Mouse (Mus musculus): ENCODE results near the gene Psd4.

The Psd4 gene

GRCm38 (mm10) chr2:24386158-24386963 lies 19.0 kb downstream of the Psd4 start:
- no peak for DNase-seq (ENCODE audit: low spot score)

DNA sequence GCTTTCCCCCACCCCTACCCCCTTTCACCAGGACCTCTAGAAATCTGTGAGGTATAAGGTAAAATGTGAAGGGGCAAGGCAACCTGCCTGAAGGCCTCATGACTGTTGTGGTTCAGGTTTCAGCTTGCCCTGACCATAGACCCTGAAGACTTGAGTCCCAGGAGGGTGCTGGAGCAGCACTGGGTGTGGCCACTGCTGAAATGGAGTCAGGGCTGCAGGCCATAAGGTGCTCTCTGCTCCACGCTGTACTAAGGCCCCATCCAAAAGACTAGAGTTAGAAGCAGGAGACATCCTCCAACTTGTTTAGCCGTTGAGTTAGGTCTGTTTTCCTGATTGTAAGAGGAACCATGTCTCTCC lies 19.6 kb downstream of the Psd4 start:
- no peak for DNase-seq (ENCODE audit: low spot score)

- DNase-seq (ENCODE audit: low spot score): no peak
Measured at GRCm38 (mm10) chr2:24387361-24388283, 20.2 kb downstream of the Psd4 start.

GRCm38 (mm10) chr2:24393251-24393650 lies 25.9 kb downstream of the Psd4 start:
- DNase-seq (ENCODE audit: low spot score): no peak

DNA sequence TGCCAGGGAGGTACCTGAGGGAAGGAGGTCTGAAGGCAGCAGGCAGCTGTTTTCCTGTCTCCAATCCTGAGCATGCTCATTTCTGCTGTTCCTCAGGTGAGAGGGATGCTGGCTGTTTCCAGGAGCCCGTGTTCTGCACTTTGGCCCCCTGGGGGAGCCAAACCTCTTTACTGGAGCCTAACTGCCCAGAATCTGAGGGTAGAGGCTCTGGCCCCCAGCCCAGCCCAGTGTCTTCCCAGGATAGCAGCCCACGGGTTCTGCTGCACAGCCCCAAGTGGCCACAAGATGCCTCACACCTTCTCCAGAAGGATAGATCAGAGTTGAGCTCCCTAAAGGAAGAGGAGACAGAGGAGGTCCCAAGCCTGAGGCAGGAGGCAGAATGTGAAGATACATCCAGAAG lies 29.7 kb downstream of the Psd4 start:
- DNase-seq (ENCODE audit: low spot score): no peak

DNA sequence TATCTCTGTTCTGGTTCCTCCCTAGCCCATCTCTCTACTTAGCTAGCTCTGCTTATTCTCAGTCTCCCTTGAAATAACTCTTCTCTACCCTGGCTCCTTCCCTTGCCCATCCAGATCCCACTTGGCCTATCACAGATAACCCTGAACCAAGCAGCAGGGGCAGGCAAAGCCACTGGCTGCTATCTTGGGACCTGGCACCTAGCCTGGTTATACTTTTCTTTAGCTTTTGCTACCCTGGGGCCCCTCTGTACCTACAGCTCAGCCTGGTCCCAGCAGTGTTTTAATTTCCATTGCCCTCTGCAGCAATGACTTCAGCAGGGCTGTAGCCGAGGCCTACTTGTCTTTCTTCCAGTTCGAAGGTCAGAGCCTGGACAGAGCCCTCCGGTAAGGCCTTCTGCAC lies 33.3 kb downstream of the Psd4 start:
- no peak for DNase-seq (ENCODE audit: low spot score)

DNA sequence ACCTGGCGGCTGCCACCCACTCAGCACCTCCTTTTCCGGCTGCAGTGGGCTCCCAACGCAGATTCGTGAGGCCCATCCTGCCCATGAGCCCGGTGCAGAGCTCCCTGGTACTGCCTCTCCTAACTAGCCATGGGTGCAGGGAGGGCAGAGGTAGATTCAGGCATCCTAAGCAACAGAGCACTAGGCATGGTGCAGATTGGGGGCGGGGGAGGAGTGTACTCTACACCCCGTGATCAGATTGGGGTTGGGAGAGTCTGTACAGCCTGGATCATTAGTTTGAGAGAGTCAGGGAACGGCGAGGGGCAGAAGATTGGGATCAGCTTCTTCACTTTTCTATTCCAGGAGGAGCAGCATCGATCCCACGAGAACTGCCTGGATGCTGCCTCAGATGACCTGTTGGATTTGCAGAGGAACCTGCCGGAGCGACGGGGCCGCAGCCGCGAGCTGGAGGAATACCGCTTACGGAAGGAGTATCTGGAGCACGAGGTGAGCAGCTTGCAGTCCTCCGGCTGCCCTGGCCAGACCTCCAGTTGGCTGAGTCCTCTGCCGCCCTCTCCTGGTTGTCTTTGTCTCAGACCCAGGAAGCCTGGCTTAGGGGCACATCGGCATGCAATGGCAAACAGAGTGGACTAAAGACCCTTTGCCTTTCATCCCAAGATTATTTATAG lies 38.1 kb downstream of the Psd4 start:
- peak; percentile 73 for DNase-seq (ENCODE audit: low spot score)

DNA sequence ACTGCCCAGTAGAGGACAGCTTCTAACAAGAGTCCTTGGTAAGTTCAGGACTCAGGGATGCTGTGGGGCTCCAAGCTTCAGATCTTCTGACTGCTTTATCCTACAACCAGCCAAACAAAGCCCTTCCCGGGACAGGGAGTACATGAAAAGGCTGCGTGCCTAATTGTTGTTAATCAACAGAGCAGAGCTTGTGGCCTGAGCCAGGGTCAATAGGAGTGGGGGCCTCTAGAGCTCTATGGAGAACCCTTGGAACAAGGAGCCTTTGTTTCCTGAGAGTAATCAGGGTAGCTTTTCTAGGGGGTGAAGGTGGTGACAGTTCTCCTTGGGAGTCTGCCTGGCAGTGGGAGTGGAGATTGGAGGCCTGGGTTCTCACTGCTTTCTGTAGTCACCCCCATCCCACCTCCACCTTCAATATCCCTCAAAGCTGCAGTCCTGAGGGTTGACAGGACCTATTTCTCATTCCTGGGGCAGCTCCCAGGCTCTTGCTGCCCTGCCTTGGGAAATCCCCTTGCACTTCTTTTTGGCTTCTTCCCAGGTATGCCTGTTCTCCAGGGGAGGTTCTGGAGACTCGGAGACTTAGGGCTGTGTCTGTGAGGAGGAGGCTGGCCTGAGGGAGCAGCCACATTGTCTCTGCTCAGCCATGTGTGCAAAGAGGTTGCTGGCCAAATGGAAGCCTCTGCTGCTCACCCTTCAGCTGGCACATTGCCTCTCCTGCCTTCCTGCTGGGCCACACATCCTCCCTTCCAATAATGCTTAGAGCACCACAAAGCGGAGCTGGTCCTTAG lies 40.5 kb downstream of the Psd4 start:
- DNase-seq (ENCODE audit: low spot score): peak; percentile 46

GRCm38 (mm10) chr2:24409166-24409565 lies 41.8 kb downstream of the Psd4 start:
- DNase-seq (ENCODE audit: low spot score): peak; percentile 67

DNA sequence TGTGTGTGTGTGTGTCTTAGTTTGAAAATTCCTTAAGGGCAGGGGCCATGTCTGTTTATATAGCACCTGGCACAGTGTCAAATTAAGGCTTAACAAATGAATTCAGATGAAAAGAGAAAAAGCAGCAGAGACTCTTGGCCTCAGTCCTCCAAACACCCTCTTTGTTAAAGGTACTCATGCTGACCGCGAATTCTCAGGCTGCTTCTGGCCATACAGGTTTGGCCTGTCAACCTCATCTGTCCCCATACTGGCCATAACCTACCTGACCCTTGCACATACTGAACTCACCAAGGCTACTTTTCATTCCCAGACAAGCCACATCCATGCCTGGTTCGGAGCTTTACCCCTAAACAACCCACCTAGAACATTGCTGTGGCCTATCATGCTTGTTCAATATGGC lies 45.8 kb downstream of the Psd4 start:
- DNase-seq (ENCODE audit: low spot score): no peak

DNA sequence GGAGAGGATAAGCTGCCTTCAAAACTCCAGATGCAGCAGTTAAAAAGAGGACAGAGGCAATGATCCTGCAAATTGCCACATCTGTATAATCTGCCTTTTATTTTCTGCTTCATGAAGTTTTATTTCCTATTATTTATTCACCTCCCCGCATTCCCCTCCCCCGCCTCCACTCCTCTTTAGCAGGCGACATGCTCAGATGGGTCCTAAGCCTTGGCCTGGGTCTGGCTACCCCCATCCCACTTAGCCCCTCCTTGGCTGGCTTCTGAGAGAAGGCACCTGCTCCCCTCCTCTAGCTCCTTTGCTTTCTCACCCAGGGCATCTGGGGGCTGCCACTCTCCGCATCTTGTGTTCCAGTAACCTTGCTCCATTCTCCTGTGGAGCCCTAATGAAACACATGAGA lies 46.3 kb downstream of the Psd4 start:
- no peak for DNase-seq (ENCODE audit: low spot score)

DNA sequence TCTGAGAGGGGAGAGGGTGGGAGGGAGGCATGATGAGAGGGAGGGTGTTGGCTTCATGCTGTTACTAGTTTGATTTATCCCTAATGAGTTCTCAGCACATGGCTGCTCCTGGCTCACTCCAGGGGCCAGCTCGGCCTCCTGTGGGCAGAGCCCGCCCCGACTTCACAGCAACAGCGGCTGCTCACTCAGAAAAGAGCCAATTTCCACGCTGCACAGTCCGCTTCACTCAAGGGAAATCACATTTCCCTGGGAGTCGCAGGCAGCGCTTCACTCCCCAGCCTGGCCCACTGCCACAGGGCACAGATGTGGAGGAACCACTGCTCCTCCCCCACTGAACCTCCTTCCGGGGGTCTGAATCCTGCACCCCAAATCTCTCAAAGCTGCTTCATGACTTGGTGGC lies 49.3 kb downstream of the Psd4 start:
- DNase-seq (ENCODE audit: low spot score): peak; percentile 41

DNA sequence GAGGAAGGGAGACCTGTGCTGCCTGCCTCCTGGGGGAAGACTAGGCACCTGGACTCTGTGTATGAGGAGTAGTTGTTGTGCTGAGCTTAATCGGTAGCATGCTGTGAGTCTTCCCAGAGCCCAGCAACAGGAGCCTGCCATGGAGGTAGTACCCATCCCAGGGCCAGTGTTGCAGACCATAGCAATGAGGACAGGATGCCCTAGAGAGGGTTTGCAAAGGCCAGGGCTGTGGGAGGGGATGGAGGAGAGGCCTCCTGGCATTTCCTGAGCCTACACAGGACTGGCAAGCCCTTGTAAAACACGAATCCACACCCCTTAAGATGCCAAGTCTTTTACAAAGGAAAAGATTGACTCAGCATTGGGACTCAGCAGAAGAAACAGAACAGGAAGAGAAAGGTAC lies 49.7 kb downstream of the Psd4 start:
- peak; percentile 30 for DNase-seq (ENCODE audit: low spot score)

GRCm38 (mm10) chr2:24417564-24417963 lies 50.2 kb downstream of the Psd4 start:
- DNase-seq (ENCODE audit: low spot score): no peak

GRCm38 (mm10) chr2:24421211-24421863 lies 54.0 kb downstream of the Psd4 start:
- DNase-seq (ENCODE audit: low spot score): no peak

- no peak for DNase-seq (ENCODE audit: low spot score)
Measured at GRCm38 (mm10) chr2:24422815-24423214, 55.4 kb downstream of the Psd4 start.

- DNase-seq (ENCODE audit: low spot score): no peak
Measured at GRCm38 (mm10) chr2:24425630-24426029, 58.2 kb downstream of the Psd4 start.

- no peak for DNase-seq (ENCODE audit: low spot score)
Measured at GRCm38 (mm10) chr2:24427866-24428675, 60.7 kb downstream of the Psd4 start.

DNA sequence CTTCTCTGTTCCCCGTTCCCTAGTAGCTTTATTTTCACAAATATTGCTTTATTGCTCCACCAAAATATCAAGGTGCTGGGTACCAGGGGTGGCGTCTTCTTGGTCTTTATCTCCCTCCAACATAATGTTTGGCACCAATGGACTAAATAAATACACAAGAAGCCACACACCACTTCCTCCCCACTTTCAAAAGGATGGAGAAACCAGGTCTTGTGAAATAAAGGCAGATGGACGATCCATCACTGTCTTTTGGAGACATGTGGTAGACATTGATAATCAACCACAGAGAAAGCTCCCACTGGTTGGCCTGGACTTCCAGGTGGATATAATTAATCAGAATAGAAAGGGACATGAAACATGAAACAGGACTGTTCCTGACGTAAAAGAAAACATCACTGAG lies 62.4 kb downstream of the Psd4 start:
- DNase-seq (ENCODE audit: low spot score): no peak

GRCm38 (mm10) chr2:24434670-24435069 lies 67.3 kb downstream of the Psd4 start:
- no peak for DNase-seq (ENCODE audit: low spot score)

Measured in ovary, postnatal 36 days (tissue).